Mouse (Mus musculus): ENCODE results near the gene Ctnna3. TPM values are rescaled to one million over a fixed set of nuclear protein-coding genes. Genes with fewer than 3 reads are reported as not detected.
"Not testable (repeated sequence)": the region's sequence is repeated elsewhere in the genome, so short reads cannot be mapped to it uniquely, and the experiment has no call there.

The Ctnna3 gene
- total RNA-seq, 2 experiments from 2014 or later = 52.9 to 58.5 TPM

GRCm38 (mm10) chr10:64089680-64090460, 660.0 kb downstream of the Ctnna3 start, which contains the start of gene Lrrtm3:
Lrrtm3 (minus strand) TSS chr10:64090277.
- peak; percentile 14 to 16 for DNase-seq
- intact Hi-C loops (cut with DNase I) = loop anchor here (5.0 to 10.0 kb wide), 4 partner anchors 185 to 665 kb away; no protein-coding TSS in a partner anchor

GRCm38 (mm10) chr10:64096532-64096931, 666.6 kb downstream of the Ctnna3 start:
- DNase-seq = no peak
- intact Hi-C loops (cut with DNase I) = no loop called here

GRCm38 (mm10) chr10:64115246-64115645, 685.3 kb downstream of the Ctnna3 start:
- intact Hi-C loops (cut with DNase I) = no loop called here
- DNase-seq = no peak

DNA sequence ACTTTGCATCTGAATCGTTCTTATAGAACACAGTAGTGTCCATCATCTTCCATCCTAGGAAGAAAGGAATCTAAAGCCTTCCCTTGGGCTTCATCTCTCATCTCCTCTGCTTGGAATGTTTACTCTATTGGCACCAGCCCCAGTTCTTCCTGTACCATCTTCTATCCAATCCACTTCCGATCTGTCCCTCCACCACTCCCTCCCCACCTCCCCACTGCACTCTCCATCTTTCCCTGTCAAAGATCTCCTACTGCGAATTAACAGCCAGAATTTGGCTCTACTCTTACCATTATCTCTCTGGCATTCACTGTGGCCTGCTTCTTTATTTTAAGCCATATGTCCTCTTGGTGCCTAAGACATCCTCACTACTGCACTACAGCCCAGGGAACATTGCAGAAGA, 688.9 kb downstream of the Ctnna3 start:
- DNase-seq = no peak
- intact Hi-C loops (cut with DNase I) = no loop called here

- no peak for DNase-seq
- intact Hi-C loops (cut with DNase I) = no loop called here
Observed at GRCm38 (mm10) chr10:64130397-64131150, 700.7 kb downstream of the Ctnna3 start.

GRCm38 (mm10) chr10:64133461-64133860, 703.6 kb downstream of the Ctnna3 start:
- intact Hi-C loops (cut with DNase I) = no loop called here
- DNase-seq = no peak

DNA sequence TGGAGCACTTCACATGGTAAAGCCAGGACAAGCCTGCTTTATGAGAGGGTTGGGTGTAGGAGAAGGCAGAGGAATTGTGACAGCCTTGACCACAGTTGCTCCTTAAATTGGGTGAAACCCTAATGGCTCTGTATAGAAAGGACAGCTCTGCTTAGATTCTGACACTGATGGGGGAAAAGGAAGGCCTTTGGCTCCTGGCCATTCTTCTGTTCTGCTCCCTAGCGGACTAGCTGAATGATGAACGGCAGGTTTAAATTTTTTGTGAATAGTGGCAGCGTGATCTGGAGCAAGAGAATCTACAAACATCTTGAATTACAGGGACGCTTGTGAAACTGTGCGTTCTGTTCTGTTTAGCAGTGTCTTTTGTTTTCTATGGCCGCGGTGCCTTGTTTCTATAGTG, 705.6 kb downstream of the Ctnna3 start:
- intact Hi-C loops (cut with DNase I) = no loop called here
- no peak for DNase-seq

DNA sequence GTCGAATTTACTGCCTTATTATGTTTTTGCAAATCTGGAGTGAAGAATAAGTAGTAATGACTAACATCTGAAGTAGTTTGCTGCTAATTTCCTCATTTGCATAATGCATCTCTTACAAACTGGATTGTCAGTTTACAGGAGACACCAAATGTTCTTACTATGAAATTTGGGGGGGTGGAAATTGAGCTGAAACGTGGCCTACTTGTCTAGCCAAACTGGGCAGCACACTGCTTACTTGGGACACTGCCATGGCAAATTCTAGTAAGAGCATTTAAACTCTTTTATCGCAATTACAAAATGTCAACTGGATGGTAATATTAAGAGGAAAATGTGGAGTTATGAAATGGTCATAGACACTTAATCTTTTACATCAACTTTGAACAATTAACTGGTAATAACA, 716.6 kb downstream of the Ctnna3 start:
- no peak for DNase-seq
- intact Hi-C loops (cut with DNase I) = no loop called here

DNA sequence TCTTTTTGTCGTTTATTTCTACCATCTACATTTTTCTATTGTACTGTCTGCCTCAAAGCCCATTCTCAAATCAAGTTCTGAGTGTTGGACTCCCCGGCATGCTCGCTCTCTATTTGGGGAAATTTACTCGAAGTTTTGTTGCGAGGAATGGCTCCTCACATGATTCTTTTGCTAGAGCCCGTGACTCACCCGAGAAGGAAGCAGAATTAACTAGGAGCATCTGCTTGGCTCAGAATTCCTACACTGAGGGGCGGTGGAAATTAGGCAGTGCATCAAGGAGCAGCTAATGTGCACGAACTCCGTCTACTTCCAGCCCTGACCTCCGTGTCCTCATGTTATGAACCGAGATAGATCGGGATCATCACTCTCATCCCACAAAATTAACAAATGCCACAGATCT, 751.8 kb downstream of the Ctnna3 start:
- no peak for DNase-seq
- intact Hi-C loops (cut with DNase I) = no loop called here

DNA sequence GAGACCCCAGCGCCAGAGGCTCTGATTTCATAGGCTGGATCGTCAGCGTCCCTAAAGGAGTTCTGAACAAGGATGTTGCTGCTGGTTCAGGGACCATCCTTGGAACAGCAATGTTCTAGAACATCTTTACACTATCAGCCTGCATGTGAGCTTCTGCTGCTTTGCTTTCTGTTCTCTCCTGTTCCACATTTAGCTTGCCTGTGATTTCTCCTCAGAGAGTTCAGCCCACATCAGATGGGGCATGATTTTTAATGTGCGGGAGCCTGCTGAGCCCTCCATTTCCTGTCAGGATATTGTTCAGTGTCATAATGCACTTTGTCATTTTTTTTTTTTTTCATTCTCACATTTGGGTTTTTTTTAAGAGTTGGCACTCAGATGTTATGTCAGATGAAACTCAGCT, 752.8 kb downstream of the Ctnna3 start:
- intact Hi-C loops (cut with DNase I) = no loop called here
- DNase-seq = no peak

- no peak for DNase-seq
- intact Hi-C loops (cut with DNase I) = no loop called here
Observed at GRCm38 (mm10) chr10:64188046-64188445, 758.1 kb downstream of the Ctnna3 start.

- DNase-seq = no peak
- intact Hi-C loops (cut with DNase I) = no loop called here
Observed at GRCm38 (mm10) chr10:64197584-64197983, 767.7 kb downstream of the Ctnna3 start.

DNA sequence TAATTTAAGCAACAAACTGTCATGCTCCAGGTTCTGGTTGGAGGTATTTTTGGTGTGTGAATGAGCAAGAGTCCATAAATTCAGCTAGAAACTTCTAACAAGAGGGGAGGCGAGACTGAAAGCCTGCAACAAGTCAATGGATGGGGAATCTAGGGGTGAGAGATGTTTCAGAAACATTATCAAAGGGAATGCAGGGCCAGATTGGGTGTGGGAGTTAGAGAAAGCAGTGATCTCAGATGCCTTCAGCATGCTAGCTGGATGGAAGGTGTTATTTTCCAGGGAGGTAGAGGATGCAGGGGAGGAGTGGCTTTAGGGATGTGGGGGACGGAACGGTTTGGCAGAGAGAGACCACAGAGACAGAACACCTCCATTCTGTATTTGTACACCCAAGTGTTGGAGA, 785.7 kb downstream of the Ctnna3 start:
- DNase-seq = no peak
- intact Hi-C loops (cut with DNase I) = no loop called here

DNA sequence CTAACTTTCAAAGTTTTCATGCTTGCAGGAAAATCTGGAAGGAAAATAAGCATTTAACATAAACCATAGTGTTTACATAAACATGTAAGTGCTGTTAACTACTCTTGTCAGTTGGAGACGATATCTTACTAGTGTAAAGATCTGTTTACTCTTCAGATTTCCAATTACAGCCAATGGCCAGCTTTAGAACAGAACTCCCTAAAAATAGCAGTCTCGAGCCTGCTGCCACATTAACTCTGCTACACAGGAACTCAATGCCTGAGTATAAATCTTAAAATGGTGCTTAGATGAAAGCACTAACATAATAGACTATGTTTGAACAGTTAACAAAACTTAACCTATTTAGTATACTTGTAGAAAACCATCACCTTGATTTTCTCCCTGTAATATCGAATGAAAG, 793.1 kb downstream of the Ctnna3 start:
- no peak for DNase-seq
- intact Hi-C loops (cut with DNase I) = no loop called here

DNA sequence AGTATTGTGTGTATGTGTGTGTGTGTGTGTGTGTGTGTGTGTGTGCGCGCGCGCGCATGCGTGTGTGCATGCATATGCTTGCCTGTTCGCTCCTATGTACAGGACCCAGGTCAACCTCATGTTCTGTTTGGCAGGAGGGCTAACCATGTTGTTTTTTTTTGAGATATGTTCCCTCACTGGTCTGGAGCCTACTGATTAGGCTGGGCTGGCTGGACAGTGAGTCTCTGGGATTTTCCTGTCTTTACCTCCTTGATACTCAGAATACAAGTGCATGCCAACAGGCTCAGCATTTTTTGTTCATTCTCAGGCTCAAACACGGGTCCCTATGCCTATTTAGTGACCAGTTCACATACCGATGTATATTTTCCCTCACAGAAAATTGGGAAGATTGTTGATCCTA, 794.1 kb downstream of the Ctnna3 start:
- intact Hi-C loops (cut with DNase I) = no loop called here
- DNase-seq = no peak

DNA sequence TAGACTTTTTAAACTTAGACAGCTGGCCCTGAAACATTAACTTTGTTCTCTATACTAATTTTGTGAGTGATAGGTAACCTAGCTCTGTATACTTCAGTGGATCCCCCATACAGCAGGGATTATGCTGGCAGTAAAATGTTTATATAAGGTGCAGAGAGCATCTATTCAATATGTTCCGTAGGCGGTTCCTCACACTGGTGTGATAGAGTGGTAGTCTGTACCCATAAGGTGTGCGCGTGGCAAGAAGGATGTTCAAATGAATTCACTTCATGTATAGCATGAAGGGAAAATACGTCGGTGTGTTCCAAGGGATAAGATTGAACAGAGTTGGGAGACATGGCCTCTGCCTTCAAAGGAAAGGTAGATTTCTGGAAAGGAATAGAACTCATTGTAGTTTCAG, 794.5 kb downstream of the Ctnna3 start:
- DNase-seq = no peak
- intact Hi-C loops (cut with DNase I) = no loop called here

GRCm38 (mm10) chr10:64225826-64226225, 795.9 kb downstream of the Ctnna3 start:
- intact Hi-C loops (cut with DNase I); DNase-seq: not testable (repeated sequence)

DNA sequence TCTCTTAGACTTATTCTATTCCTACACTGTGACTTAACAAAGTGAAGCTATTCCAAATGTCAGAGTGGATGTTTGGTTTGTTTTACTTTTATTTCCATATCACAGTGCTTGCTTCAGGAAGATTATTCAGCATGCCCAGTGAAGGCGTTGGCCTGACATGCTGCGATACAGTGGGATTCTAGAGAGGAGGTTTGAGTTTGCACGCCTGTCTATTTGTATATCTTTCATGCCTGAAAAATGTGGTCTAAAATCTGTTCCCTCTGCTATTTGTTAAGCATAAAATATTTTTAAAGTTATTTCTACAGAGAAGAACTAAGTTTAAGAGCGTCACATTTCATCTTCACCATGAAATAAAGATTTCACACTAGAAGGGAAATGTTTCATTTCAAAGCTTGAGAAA, 813.5 kb downstream of the Ctnna3 start:
- intact Hi-C loops (cut with DNase I) = no loop called here
- no peak for DNase-seq

GRCm38 (mm10) chr10:64268156-64268555, 838.3 kb downstream of the Ctnna3 start:
- intact Hi-C loops (cut with DNase I) = no loop called here
- DNase-seq = no peak

GRCm38 (mm10) chr10:64275143-64275542, 845.2 kb downstream of the Ctnna3 start:
- intact Hi-C loops (cut with DNase I) = loop anchor here (10.0 kb wide), 2 partner anchors 190 to 690 kb away; no protein-coding TSS in a partner anchor
- DNase-seq = no peak

DNA sequence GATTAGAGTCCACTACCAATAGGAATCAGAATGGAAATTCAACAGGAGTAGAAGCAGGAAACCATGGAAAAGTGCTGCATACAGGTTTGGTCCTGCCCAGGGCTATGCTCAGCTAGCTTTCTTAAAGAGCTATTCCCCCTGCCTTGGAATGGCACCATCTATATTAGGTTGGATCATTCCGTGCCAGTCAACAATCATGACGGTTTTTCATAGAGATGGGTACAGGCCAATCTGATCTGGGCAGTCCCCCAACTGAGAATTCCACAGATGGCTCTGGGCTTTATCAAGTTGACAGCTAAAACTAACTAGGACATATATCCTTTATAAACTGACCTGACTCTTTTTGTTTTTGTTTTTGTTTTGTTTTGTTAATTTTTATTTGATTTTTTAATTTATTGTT, 848.9 kb downstream of the Ctnna3 start:
- peak in 1 of 2 experiments; percentile 2 for DNase-seq
- intact Hi-C loops (cut with DNase I) = loop anchor here (10.0 kb wide), 2 partner anchors 194 to 694 kb away; no protein-coding TSS in a partner anchor

DNA sequence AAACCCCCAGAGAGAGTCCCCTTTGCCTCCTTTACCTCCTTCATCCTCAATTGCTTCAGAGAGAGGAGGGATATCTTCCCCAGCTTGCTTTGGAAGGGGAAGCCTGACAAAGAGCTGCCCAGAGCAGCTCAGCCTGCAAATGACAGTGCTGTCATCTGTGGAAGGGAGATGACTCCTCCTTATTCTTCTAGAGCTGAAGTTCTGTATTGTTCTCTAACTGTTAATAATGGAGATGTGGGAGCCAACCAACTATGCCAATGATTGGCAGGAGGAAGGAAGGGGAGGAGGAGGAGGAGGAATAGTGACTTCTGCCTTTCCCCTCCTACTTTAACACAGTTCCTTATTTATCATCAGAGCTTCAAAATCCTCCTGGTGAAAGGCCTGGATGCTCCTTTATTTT, 875.9 kb downstream of the Ctnna3 start:
- DNase-seq = no peak
- intact Hi-C loops (cut with DNase I) = no loop called here

Data from heart, postnatal 36 days (tissue).